8 mouse cellular contexts compared by ENCODE assay signal in the genomic region with DNA sequence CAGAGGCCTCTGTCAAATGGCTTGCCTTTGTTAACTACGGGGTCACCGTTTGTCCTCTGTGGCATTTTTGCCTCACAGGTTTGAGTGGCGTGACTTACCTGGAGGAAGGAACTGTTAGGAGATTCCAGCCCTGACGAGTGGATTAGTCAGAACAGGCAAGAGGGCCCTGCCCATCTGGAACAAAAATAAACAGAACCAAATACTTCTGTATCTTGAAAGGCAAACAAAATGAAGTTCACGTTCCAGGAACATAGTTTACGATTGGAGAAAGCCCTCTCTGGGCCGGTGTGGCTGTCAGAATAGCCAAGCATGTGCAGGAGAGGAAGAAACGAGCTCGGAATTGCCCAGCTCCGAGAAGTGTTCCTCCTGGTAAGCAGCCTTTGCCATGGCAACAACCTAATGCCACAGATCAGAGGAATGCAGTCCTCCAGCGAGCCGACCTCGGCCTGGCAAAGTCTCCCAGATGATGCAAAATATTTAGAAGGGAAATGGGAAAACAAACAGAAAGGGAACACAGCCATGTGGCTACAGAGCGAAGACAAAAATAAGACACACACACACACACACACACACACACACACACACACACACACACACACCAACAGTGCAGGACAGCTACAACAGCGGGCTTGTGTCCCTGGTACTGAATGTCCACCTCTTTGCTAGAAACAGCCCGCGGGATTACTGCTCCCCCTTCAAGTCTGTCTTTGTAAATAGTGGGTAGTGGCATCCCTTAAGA.
DNase-seq lines count a peak whose midpoint lies in the region; ATAC-seq and TF ChIP-seq lines count a peak whose summit lies in the region.

No protein-coding gene starts in this region.

- H3K27me3 ChIP-seq in Patski, result no peaks in the 10 kb centered on the region
- no peaks in the 10 kb centered on the region for H3K27me3 ChIP-seq in heart, adult 2 months (ENCODE audit: control insufficient read depth, insufficient read depth, low read length)
- no peaks in the 10 kb centered on the region for H3K27me3 ChIP-seq in limb, embryonic 12.5 days
- H3K27me3 ChIP-seq in midbrain, postnatal 0 days (ENCODE audit: insufficient read depth, low read length), result no peaks in the 10 kb centered on the region

- DNase-seq in Patski (ENCODE audit: low read depth, low spot score), result no peak
- DNase-seq in embryo, embryonic 11 days, result peak; percentile 68
- DNase-seq in heart, adult 2 months, result peak; percentile 59 to 63
- peak; percentile 28 for DNase-seq in kidney, adult 11 months
- peak; percentile 81 for DNase-seq in midbrain, postnatal 0 days (ENCODE audit: low spot score)
- peak; percentile 13 for DNase-seq in testis, postnatal 14 days (ENCODE audit: low spot score)
- DNase-seq in B cell, adult 2 months, result no peak

- in situ Hi-C loops in Patski (cut with MboI; ENCODE audit: low pct_unique_long_range_greater_than_20kb), result no loop called here

- CTCF ChIA-PET in Patski (lab: Charles Lee), result no interaction called here

- WGBS in heart, adult 2 months, result 20% methylated on average over 17 of the region's 17 CpGs
- WGBS in limb, embryonic 12.5 days, result 31% methylated on average over 17 of the region's 17 CpGs
- WGBS in midbrain, postnatal 0 days, result 10% methylated on average over 17 of the region's 17 CpGs

- H3K4me2 ChIP-seq in limb, embryonic 12.5 days, result peak overlapping the region; percentile 27
- H3K4me2 ChIP-seq in midbrain, postnatal 0 days (ENCODE audit: low read depth, low read length, poor library complexity, severe bottlenecking), result peak overlapping the region; percentile 35

- H3K9me3 ChIP-seq in limb, embryonic 12.5 days, result no peaks in the 10 kb centered on the region
- no peaks in the 10 kb centered on the region for H3K9me3 ChIP-seq in midbrain, postnatal 0 days (ENCODE audit: low read length)

- H3K4me3 ChIP-seq in heart, adult 2 months, result peak overlapping the region; percentile 26
- H3K4me3 ChIP-seq in limb, embryonic 12.5 days (replicated peaks), result no peak overlapping the region
- no peak overlapping the region for H3K4me3 ChIP-seq in midbrain, postnatal 0 days (ENCODE audit: low read depth, low read length)

- H3K79me2 ChIP-seq in heart, adult 2 months (replicated peaks; ENCODE audit: control insufficient read depth, insufficient read depth, low read length), result no peaks in the 10 kb centered on the region

- TF ChIP-seq EP300 in heart, adult 2 months (IDR thresholded peaks at IDR 0.05; ENCODE audit: insufficient read depth, low read depth, low read length), result 0 out of 2 replicates have a peak, but pooled peaks have one; percentile 33

- ATAC-seq in Patski, result peak; percentile 92
- ATAC-seq in limb, embryonic 12.5 days (ENCODE audit: insufficient number of reproducible peaks, insufficient read depth, low FRiP score, low TSS enrichment, low read depth), result peak; percentile 50; the same call in 1 of the 2 replicates
- ATAC-seq in midbrain, postnatal 0 days (ENCODE audit: low FRiP score), result peak; percentile 88

- TF ChIP-seq CTCF in Patski (IDR thresholded peaks at IDR 0.05), result no peak
- no peak for TF ChIP-seq CTCF in heart, adult 2 months (IDR thresholded peaks at IDR 0.05)
- TF ChIP-seq CTCF in midbrain, postnatal 0 days (IDR thresholded peaks at IDR 0.05), result no peak

- H3K9ac ChIP-seq in heart, adult 2 months (ENCODE audit: low read depth, low read length), result peak overlapping the region; percentile 46
- no peak overlapping the region for H3K9ac ChIP-seq in limb, embryonic 12.5 days (replicated peaks)
- H3K9ac ChIP-seq in midbrain, postnatal 0 days (replicated peaks; ENCODE audit: low read length, poor library complexity, severe bottlenecking), result 0 out of 2 replicates have a peak overlapping the region, but pooled peaks have one; percentile 24

- H3K27ac ChIP-seq in heart, adult 2 months, result peak overlapping the region; percentile 88
- H3K27ac ChIP-seq in limb, embryonic 12.5 days, result peak overlapping the region; percentile 45; the same call in 1 of the 2 replicates
- H3K27ac ChIP-seq in midbrain, postnatal 0 days (ENCODE audit: low read depth, low read length), result peak overlapping the region; percentile 26

- peaks cover 2% of the 10 kb centered on the region for H3K36me3 ChIP-seq in heart, adult 2 months (ENCODE audit: control insufficient read depth, insufficient read depth, low read length)
- no peaks in the 10 kb centered on the region for H3K36me3 ChIP-seq in limb, embryonic 12.5 days
- no peaks in the 10 kb centered on the region for H3K36me3 ChIP-seq in midbrain, postnatal 0 days (ENCODE audit: insufficient read depth, low read length)

- intact Hi-C loops in heart, adult 2 months (cut with DNase I), result loop anchor here (1.0 to 5.0 kb wide), 4 partner anchors 15 to 185 kb away; no protein-coding TSS in a partner anchor

- POLR2A ChIA-PET in Patski (lab: Charles Lee), result no interaction called here

- 0 out of 2 replicates have a peak, but pooled peaks have one; percentile 12 for TF ChIP-seq POLR2A in heart, adult 2 months (IDR thresholded peaks at IDR 0.05; ENCODE audit: insufficient read depth, low read depth, low read length)

- H3K4me1 ChIP-seq in heart, adult 2 months (ENCODE audit: control insufficient read depth, insufficient read depth, low read length), result peaks cover 7% of the 10 kb centered on the region
- H3K4me1 ChIP-seq in limb, embryonic 12.5 days (replicated peaks), result peaks cover 15% of the 10 kb centered on the region; the same call in 1 of the 2 replicates
- peaks cover 10% of the 10 kb centered on the region; the same call in 1 of the 2 replicates for H3K4me1 ChIP-seq in midbrain, postnatal 0 days (ENCODE audit: insufficient read depth, low read length)

Comparison
In these comparisons a context has a peak if more than half of its experiments do, and no peak if none do; other contexts are left out.
1. DNase-seq: peak in embryo, embryonic 11 days (single experiment), heart, adult 2 months (2 of 2), kidney, adult 11 months (single experiment), midbrain, postnatal 0 days (single experiment) and testis, postnatal 14 days (single experiment); none in Patski (single experiment) and B cell, adult 2 months (0 of 2).
2. H3K27ac ChIP-seq: peak in every context shown above with its lines; median percentile 88 in heart, adult 2 months; 45 in limb, embryonic 12.5 days; 26 in midbrain, postnatal 0 days.
3. Peak in every context shown above with its lines, with median percentiles within 50 percentile points of each other: ATAC-seq.